Mouse (Mus musculus): Measurements from ENCODE around the gene Fam107b.

Fam107b gene

GRCm38 (mm10) chr2:3739351-3739961 is 169.2 kb downstream of the Fam107b start:
- peak in 1 of 2 experiments; percentile 55 for DNase-seq (ENCODE audit: low spot score in 2 of 2)

- DNase-seq (ENCODE audit: low spot score in 2 of 2), result no peak
Observed at GRCm38 (mm10) chr2:3740256-3740655, 170.0 kb downstream of the Fam107b start.

DNA sequence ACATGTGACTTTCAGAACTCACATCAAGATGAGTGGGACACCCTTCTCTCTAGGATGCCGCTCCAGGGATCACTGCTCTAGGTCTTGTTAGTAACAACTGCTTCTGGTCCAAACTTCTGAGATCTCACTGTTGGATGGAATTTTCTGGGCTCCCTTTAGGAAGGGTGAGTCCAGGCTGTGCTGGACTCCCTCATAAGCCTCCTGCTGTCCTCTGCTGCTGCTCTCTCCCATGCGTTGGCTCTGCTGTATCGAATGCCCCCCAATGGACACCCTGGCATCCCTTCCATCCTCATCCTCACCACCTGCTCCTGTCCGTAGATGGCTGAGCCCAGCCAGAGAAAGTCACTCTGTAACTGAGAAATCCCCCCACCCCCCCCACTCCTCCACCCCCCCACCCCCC is 170.4 kb downstream of the Fam107b start:
- no peak for DNase-seq (ENCODE audit: low spot score in 2 of 2)

GRCm38 (mm10) chr2:3742519-3742918 is 172.2 kb downstream of the Fam107b start:
- DNase-seq (ENCODE audit: low spot score in 2 of 2), result no peak

DNA sequence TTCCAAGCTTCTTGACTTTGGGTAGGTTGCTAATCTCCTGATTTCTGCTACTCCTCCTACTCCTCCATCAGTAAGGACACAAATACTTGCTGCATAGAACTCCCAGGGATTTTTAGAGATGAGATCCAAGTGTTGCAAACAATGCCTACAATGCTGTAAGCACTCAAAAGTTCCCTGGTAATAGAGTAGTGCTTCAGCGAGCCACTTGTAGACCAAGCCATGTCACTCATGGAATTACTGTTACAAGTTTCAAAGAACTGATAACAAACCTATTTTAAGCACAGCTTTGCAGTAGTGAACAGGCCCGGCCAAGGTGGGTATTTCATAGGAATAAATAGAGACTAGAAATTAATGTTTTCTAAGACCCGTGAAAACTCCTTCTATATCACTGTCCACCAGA is 174.8 kb downstream of the Fam107b start:
- DNase-seq (ENCODE audit: low spot score in 2 of 2), result no peak

DNA sequence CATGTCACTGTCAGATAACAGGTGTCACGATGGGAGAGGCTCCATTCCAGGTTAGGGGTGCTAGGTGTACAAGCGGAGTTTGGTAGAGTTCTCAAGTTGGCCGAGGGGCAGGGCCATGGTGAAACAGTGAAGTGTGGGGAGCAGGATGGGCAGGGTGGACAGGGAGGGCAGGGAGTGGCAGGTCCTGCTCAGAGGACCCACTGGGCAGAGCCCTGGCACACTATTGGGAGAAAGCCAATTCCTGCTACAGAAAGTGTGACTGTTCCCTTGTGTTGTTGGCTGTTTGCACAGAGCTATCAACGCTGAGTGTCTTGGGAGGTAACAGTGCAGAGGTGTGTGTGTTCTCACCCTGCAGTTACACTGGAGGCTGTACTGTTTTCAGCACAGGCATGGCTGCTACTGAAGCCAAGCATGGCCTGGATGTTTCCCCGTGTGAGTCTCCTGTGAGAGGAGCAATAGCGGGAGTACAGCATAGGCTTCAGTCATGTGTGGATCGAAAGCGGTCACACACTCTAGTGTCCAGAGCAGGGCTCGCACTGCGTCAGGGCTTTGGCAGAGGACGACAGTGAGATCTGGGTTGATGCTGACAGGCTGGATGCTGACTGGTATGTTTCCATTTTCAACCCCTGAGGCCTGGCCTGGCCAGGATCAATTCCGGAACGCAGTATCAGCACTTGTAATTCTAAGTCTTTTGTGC is 175.8 kb downstream of the Fam107b start:
- DNase-seq (ENCODE audit: low spot score in 2 of 2), result no peak

GRCm38 (mm10) chr2:3748714-3749503 is 178.6 kb downstream of the Fam107b start:
- DNase-seq (ENCODE audit: low spot score in 2 of 2), result no peak

- no peak for DNase-seq (ENCODE audit: low spot score in 2 of 2)
Observed at GRCm38 (mm10) chr2:3749504-3750024, 179.3 kb downstream of the Fam107b start.

DNA sequence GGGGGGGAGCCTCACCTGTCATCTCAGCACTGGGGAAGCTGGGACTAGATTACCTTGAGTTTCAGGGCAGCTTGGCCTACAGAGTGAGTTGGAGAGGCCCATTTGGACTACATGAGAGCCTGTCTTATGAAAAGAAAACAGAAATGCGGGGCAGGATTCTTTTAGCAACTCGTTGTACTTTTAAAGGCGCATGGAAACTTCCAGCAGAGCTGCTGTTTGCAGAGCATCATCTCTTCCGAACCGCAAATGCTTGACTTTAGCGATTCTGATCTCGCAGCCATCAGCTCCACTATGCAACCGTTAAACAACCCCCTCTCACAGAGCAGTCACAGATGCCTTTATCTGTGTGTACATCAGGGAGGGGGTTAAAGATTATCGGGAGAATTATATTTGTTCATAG is 179.8 kb downstream of the Fam107b start:
- DNase-seq (ENCODE audit: low spot score in 2 of 2), result no peak

DNA sequence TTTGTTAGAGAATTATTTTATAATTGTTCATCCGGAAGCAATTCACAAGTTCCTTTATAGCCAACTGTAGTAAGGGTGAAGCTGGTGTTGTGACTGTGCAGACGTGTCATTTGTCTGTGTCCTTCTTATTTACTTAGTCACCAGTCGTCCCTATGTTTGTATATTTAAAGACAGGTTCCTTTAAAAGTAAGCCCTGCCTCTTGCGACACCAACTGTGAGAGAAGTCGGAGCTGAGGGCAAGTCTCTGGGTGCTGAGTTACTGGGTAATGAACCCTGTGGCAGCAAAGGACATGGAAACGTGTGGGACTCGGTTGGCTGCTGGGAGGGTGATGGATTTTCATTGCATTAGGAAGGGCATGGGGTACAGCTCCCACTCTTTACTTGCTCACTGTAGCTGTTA is 182.1 kb downstream of the Fam107b start:
- no peak for DNase-seq (ENCODE audit: low spot score in 2 of 2)

DNA sequence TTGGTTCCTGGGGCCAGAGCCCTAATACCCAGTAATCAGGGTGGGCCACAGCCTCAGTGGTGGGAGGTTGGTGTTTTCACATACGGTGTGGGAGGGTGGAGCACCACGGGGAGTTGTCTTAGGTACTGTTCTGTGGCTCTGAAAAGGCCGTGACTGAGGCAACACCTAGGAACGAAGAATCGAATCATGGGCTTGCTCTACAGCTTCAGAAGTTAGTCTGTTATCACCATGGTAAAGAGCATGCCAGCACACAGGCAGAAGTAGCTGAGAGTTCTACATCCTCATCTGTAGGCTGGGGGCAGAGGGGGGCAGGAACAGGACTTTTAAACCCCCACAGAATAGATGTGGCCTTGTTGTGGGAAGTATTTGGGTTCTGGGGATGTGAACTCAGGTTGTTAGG is 182.6 kb downstream of the Fam107b start:
- no peak for DNase-seq (ENCODE audit: low spot score in 2 of 2)

- DNase-seq (ENCODE audit: low spot score in 2 of 2), result peak in 1 of 2 experiments; percentile 20
Observed at GRCm38 (mm10) chr2:3753749-3754148, 183.5 kb downstream of the Fam107b start.

GRCm38 (mm10) chr2:3755936-3756335 is 185.6 kb downstream of the Fam107b start:
- no peak for DNase-seq (ENCODE audit: low spot score in 2 of 2)

- no peak for DNase-seq (ENCODE audit: low spot score in 2 of 2)
Observed at GRCm38 (mm10) chr2:3758406-3758805, 188.1 kb downstream of the Fam107b start.

GRCm38 (mm10) chr2:3760234-3760836 is 190.0 kb downstream of the Fam107b start:
- DNase-seq (ENCODE audit: low spot score in 2 of 2), result no peak

DNA sequence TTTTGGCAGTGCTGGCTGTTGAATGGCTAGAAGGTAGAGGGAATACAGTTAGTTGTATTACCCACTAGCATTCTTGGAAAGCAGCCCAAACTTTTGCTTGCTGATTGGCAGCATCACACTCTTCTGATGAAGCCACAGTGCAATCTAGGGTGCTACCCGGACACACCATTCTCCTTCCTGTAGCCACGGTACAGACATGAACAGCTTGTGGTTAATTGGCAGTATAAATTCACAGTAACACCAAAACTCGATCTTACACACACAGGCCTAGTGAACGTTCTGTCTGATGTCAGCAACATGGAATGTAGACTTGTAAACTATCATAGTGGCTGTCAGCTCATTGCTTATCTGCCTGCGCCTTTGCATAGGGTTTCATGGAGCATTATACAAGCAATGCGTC is 193.8 kb downstream of the Fam107b start:
- DNase-seq (ENCODE audit: low spot score in 2 of 2), result no peak

DNA sequence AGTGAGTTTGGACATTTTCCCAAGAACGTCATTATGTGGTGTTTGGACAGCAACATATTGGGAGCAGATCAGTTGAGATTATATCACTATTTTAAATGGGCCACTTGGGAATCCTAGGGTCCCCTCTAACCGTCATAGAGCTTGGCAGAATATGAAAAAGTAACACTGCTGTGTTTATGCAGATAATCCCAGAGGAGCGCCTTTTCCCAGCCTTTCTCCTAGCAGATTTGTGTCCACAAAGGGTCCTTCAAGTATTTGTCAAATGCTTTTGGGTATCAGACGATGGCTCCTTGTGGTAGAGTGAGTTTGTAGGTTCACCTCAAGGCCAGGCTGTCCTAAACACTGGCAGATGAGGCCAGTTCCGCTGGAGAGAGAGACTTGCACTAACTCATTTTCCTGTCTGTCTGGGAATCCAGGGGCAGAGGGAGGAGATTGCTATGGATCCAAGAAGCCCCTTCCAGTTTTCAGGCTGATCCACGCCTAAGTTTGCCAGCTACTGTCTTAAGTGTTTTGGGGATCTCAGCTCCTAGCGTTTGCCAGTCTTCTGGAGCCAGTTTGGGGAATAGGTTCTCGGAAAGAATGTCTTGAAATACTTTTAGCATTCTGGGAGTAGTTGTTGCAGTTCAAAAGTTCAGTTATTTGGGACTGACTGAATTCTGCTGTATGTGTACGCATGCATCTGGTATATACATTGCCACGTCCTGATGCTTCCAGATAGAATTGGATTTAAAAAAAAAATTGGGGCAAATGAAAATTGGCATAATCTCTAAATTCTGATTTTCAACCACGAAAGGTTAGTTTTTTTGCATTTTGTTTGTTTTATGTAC is 195.9 kb downstream of the Fam107b start:
- DNase-seq (ENCODE audit: low spot score in 2 of 2), result no peak

DNA sequence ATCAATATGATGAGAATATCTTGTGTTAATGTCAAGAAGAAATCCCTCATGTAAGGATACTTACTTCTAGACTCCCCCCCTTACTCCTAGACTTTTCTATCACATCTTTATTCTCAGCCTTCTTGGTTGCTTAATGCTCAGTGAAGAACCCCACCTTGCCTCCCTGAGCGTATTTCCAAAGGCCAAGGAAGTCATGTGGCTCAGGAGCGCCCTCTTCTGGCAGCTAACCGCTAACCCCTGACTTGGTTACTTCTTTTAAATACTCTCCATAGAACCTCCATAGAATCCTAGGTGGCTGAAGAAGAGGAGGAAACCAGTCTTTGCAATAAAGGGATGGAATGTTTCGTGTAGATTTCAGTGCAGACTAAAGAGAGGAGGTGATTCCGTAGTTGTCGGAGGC is 199.0 kb downstream of the Fam107b start:
- DNase-seq (ENCODE audit: low spot score in 2 of 2), result peak in 1 of 2 experiments; percentile 69

DNA sequence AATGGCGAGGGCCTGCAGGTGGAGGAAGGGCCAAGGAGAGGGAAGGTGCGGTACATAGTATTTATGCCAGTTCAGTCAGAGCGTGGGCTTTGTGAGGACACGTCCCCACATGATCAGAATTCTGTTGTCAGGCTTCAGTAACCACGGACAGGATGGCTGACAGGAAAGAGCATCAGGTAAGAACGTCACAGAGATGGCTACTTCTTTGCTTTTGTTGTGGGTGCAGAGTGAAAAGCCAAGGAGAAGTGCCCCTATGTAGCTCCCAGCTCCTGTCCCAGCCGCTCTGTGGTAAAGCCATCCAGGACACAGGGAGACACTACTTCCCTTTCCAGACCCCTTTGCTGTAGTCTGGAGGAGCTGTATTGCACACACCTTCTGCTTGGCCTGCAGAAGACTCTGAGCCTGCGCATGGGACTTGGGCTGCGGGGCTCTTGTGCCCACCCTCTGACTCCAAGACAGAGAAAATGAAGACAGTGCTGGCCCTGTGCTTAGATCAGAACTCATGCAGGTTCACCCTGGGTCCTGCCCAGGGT is 199.6 kb downstream of the Fam107b start:
- DNase-seq (ENCODE audit: low spot score in 2 of 2), result no peak

DNA sequence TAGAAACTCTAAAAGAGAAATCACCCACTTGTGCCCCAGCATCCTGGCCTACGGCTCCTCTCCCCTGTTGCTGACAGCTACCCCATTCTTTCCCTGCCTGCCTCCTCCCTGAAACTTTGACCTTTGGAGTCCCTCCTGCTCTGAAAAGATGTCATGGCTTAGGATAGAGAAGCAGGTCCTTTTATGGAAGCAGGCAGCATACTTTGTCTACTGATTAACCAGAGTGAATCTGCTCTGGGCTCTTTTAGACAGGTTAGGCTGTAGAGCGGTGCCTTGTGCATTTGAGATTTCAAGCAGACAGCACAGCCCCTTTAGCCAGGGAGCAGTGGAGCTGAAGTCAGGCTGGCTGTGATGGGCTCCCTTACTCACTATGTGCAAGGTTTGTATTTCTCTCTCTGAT is 200.1 kb downstream of the Fam107b start:
- no peak for DNase-seq (ENCODE audit: low spot score in 2 of 2)

DNA sequence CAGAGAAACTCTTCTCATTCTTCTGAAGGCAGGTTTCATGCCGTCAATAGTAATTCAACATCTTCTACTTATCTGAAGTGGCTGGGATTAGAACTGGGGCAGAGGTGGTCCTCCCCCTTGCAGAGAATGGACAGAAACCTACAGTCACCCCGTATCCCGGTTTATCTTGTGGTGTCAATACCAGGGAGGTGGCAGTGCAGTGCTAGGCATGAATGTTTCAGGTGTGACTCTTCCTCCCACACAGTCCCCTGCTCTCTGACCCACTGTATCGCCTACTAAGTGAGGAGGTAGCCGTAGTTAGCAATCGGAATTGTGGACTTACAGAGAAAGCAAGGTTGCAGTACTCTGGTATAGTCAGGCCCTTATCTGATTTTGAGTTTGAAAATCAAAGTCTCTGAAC is 201.2 kb downstream of the Fam107b start:
- DNase-seq (ENCODE audit: low spot score in 2 of 2), result no peak

Measured in left cerebral cortex, adult 9 months (tissue).